Mouse (Mus musculus): ENCODE results near the gene Abca3.

- TF ChIP-seq CTCF (IDR thresholded peaks at IDR 0.05; ENCODE audit: borderline replicate concordance, extremely low read depth, insufficient read depth, insufficient read length) (no peak), POLR2A (IDR thresholded peaks at IDR 0.05; ENCODE audit: borderline replicate concordance, extremely low read depth, insufficient read depth, insufficient read length, poor library complexity, severe bottlenecking) (peak; percentile 74; the same call in 1 of the 2 replicates)
Measured at GRCm38 (mm10) chr17:24414230-24414976, 62.7 kb downstream of the Abca3 start, which contains the start of gene Rnps1.
